Mouse (Mus musculus) testis, adult 2 months (tissue): ENCODE measurements around the gene Chd6. TPM values are rescaled to one million over a fixed set of nuclear protein-coding genes. Genes with fewer than 3 reads are reported as not detected.

Source experiments
- H3K27ac ChIP-seq: fragments of 200-500 bp; 2 replicates; pipeline ENCODE4 v1.5.1; 2012; ENCODE audit warnings: low read depth, low read length; ENCODE audit not compliant: control insufficient read depth, insufficient read depth
- H3K27me3 ChIP-seq: fragments of 200-500 bp; 2 replicates; pipeline ENCODE4 v1.6.1; 2012; ENCODE audit warnings: mild to moderate bottlenecking, low read length, moderate library complexity; ENCODE audit not compliant: control insufficient read depth, insufficient read depth
- H3K36me3 ChIP-seq: fragments of 200-500 bp; 2 replicates; pipeline ENCODE4 v1.6.1; 2012; ENCODE audit warnings: mild to moderate bottlenecking, low read length; ENCODE audit not compliant: control insufficient read depth, insufficient read depth
- H3K4me1 ChIP-seq: fragments of 200-500 bp; 2 replicates; pipeline ENCODE4 v1.6.1; 2012; ENCODE audit warnings: low read length; ENCODE audit not compliant: control insufficient read depth, insufficient read depth
- H3K4me3 ChIP-seq: fragments of 200-500 bp; 2 replicates; pipeline ENCODE4 v1.5.1; 2012; ENCODE audit warnings: low read depth, mild to moderate bottlenecking, low read length, moderate library complexity, mixed read lengths; ENCODE audit not compliant: control insufficient read depth
- CTCF ChIP-seq: fragments of 200-500 bp; IDR thresholded peaks from 2 replicates; pipeline ENCODE4 v1.5.1; 2012; ENCODE audit warnings: low read depth, mild to moderate bottlenecking, inconsistent platforms, low read length, moderate library complexity; ENCODE audit not compliant: control insufficient read depth, insufficient read depth, insufficient replicate concordance
- POLR2A ChIP-seq: fragments of 200-500 bp; IDR thresholded peaks from 2 replicates; pipeline ENCODE4 v1.6.1; 2012; ENCODE audit warnings: low read depth, mild to moderate bottlenecking, inconsistent platforms, low read length, moderate library complexity; ENCODE audit not compliant: control insufficient read depth
- polyA plus RNA-seq: library from polyadenylated mRNA; depleted of rRNA; stranded (reverse); fragments of >200 nt; gene quantifications from 2 replicates; pipeline ENCODE4 v1.2.3, GENCODE M21; 2012

Gene Chd6
- polyA plus RNA-seq, 1 experiment: 3.3 TPM

- Histone ChIP-seq H3K4me1 (peaks cover 31% of the 10 kb centered on the region), H3K4me3 (no peak overlapping the region), H3K36me3 (no peaks in the 10 kb centered on the region), H3K27me3 (no peaks in the 10 kb centered on the region), H3K27ac (no peak overlapping the region)
- TF ChIP-seq CTCF: no peak
- TF ChIP-seq POLR2A: no peak
Observed at GRCm38 (mm10) chr2:160914656-160915055, 194.2 kb downstream of the Chd6 start.

GRCm38 (mm10) chr2:160912231-160912671, 196.6 kb downstream of the Chd6 start, which contains the start of gene Emilin3:
Gene Emilin3 (minus strand): TSS chr2:160912328.
- Histone ChIP-seq H3K27me3 (no peaks in the 10 kb centered on the region), H3K4me1 (peaks cover 24% of the 10 kb centered on the region), H3K4me3 (peak within 1 kb of the TSS; percentile 83), H3K27ac (no peak within 1 kb of the TSS; the same call in 1 of the 2 replicates), H3K36me3 (no peaks in the 10 kb centered on the region)
- TF ChIP-seq CTCF: no peak
- TF ChIP-seq POLR2A: no peak

- Histone ChIP-seq H3K27ac (no peak overlapping the region; the same call in 1 of the 2 replicates), H3K27me3 (no peaks in the 10 kb centered on the region), H3K4me3 (peak overlapping the region; percentile 83), H3K4me1 (peaks cover 20% of the 10 kb centered on the region), H3K36me3 (no peaks in the 10 kb centered on the region)
- TF ChIP-seq POLR2A: no peak
- no peak for TF ChIP-seq CTCF
Observed at GRCm38 (mm10) chr2:160911558-160912201, 197.2 kb downstream of the Chd6 start.

GRCm38 (mm10) chr2:160910633-160911032, 198.2 kb downstream of the Chd6 start:
- no peaks in the 10 kb centered on the region for H3K27me3 ChIP-seq
- H3K27ac ChIP-seq: no peak overlapping the region
- TF ChIP-seq POLR2A: no peak
- H3K4me1 ChIP-seq: peaks cover 17% of the 10 kb centered on the region
- no peak overlapping the region for H3K4me3 ChIP-seq
- H3K36me3 ChIP-seq: no peaks in the 10 kb centered on the region

GRCm38 (mm10) chr2:160908607-160909006, 200.3 kb downstream of the Chd6 start:
- Histone ChIP-seq H3K27me3 (no peaks in the 10 kb centered on the region), H3K4me1 (peaks cover 17% of the 10 kb centered on the region), H3K4me3 (no peak overlapping the region), H3K36me3 (no peaks in the 10 kb centered on the region), H3K27ac (no peak overlapping the region)
- TF ChIP-seq CTCF (no peak), POLR2A (no peak)

- H3K27ac ChIP-seq: no peak overlapping the region
- TF ChIP-seq POLR2A (no peak), CTCF (no peak)
- H3K27me3 ChIP-seq: no peaks in the 10 kb centered on the region
- H3K4me3 ChIP-seq: no peak overlapping the region
- no peaks in the 10 kb centered on the region for H3K36me3 ChIP-seq
- peaks cover 3% of the 10 kb centered on the region for H3K4me1 ChIP-seq
Observed at GRCm38 (mm10) chr2:160906101-160906500, 202.8 kb downstream of the Chd6 start.

- H3K4me3 ChIP-seq: no peak overlapping the region
- TF ChIP-seq CTCF (no peak), POLR2A (no peak)
- no peaks in the 10 kb centered on the region for H3K4me1 ChIP-seq
- no peaks in the 10 kb centered on the region for H3K36me3 ChIP-seq
- H3K27me3 ChIP-seq: no peaks in the 10 kb centered on the region
- H3K27ac ChIP-seq: no peak overlapping the region
Observed at GRCm38 (mm10) chr2:160905301-160905700, 203.6 kb downstream of the Chd6 start.
